Mouse (Mus musculus): Measurements from ENCODE around the gene Gm49333. TPM values are rescaled to one million over a fixed set of nuclear protein-coding genes. Genes with fewer than 3 reads are reported as not detected.

Gm49333 gene
- total RNA-seq (2021), result under 1 TPM in 1 of 2 experiments, not detected in 1; 0.16 TPM

DNA sequence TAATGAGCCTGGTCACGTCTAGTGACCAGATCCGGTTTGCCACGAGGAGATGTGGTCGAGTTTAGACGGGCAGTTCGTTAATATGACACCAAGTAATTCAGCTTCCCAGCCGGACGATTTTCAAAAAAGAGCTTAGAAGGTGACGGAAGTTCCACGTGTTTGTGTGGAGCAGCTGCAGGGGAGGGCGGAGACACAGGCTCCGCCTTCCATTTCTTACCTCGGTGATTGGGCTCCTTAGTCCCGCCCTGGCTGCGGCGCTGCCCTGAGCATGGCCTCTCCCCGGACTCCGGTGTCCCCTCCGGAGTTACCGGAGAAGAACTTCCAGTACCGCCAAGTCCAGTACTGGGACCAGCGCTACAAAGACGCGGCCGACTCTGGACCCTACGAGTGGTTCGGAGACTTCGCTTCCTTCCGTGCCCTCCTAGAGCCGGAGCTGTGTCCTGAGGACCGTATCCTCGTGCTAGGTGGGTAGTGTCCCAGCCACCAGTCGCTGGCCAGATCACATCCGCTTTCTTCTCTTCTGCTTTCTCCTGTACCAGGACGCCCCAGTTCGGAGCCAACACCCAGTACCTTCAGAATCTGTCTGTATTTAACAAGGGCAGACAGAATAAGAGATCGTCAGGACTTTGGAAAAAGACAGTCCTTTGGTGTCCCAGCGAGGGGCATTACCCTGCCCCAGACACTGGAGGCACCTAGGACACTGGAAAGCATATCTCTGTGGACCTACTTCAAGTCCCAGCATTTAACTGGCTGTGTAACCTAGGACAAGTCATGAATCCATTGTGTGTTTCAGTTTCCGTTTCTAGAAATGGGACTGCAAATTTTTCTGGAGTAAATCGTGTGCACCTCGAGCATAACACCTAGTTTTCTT lies at the start of gene Gm49333, which contains the start of the genes Eef1akmt4 and Alg3:
Gm49333 (plus strand) TSS at position 254 of the 871 bp plus-strand sequence.
Eef1akmt4 (plus strand) TSS at position 237 of the 871 bp plus-strand sequence.
Alg3 (minus strand) TSS at position 379 of the 871 bp plus-strand sequence.
- intact Hi-C loops (cut with DNase I), result loop anchor here (2.0 to 10.0 kb wide), 3 partner anchors 39 to 187 kb away; partner anchors contain the start of genes Abcc5, Dvl3 and Psmd2
- peak; percentile 83 for DNase-seq (ENCODE audit: low spot score)

GRCm38 (mm10) chr16:20565075-20565474 lies 46.3 kb upstream of the Gm49333 start:
- intact Hi-C loops (cut with DNase I), result loop anchor here (2.0 kb wide), 1 partner anchor 16 kb away; no protein-coding TSS in a partner anchor
- DNase-seq (ENCODE audit: low spot score), result no peak

DNA sequence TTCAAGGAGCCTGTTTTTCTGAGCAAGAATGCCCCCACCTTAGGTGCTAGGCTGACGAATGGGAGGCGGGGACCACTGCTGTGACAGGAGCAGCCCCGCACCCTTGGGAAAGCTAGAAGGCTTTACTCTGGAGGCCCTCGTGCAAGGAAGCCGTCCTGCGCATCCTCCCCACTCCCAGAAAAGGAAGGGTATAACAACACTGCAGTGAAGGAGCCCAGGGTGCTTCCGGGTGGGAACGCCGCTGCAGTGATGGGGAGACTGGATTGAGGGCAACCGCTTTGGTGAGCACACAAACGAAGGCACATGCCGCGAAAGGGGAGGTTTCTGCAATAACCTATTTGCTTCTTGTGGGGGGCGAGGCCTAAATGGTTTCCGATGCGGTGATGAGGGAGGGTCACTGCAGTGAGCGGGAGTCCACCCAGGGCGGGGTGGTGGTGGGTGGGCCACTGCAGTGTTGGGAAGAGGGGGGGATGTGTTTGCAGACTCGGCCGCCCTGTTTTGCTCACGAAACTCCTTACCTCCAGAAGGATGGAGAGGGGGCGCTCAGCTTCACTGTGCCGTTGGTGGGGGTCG lies 22.0 kb upstream of the Gm49333 start, which contains the start of gene Vwa5b2:
Vwa5b2 (plus strand) TSS at position 106 of the 573 bp plus-strand sequence.
- DNase-seq (ENCODE audit: low spot score), result no peak
- intact Hi-C loops (cut with DNase I), result no loop called here

DNA sequence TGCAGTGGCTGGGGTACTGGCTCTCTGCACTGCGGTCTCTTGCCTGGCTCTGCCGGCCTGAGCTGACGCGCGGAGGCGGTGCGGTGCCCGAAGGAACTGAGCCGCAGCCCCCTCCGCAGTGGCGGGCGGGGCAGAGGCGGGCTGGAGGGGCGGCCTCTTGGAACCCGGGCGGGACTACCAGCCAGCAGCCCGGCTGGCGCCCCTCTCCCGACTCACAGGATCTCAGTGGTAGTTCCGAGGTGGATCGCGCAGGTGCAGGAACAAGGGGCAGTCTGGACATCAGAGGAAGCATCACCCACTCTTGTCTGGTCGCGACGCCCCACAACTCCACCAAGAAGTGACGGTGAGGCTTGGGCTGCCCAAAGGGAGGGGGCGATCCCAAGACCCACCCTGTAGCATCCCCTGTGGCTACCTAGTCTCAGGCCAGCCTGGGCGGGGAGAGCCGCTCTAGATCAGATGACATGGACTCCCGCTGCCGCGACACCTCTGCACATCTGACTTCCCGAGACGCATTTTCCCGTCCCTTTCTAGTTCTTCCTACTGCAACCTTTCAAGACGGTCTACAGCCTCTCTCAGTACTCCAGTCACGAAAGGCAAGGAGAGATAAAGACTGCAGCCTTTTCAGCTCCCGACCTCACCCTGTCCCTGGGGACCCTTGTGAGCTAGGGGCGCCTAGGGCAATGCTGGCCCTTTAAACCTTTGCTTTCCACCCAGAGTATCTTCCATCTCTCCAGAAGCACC lies 21.3 kb upstream of the Gm49333 start:
- no peak for DNase-seq (ENCODE audit: low spot score)
- intact Hi-C loops (cut with DNase I), result no loop called here

GRCm38 (mm10) chr16:20590680-20591038 lies 20.8 kb upstream of the Gm49333 start:
- no peak for DNase-seq (ENCODE audit: low spot score)
- intact Hi-C loops (cut with DNase I), result no loop called here

DNA sequence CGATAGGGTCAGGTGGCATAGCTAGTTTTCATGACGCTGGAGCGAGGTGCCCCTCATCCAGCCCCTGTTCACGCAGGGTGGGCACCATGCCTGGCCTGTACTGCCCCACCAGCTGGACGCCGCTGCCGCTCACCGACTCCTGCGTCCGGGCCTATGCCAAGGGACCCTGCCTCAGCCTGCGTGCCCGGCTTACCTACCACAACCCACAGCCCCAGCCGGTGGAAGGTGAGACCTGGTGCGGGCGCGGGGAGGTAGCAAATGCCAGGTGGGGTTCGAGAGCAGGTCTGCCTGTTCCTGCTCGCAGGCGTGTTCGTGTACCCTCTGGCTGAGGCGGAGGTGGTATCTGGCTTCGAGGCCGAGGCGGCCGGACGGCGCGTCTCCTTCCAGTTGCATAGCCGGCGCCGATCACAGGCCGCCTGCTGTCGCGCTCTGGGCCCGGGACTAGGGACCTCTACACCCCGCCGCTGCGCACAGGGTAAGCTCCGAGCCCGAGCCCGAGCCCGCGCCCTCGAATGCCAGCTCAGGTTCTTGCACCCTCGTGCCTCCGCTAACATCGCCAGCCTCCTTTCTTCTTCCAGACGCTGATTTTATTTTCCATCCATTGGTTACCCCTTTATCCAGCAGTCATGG lies 20.2 kb upstream of the Gm49333 start:
- no peak for DNase-seq (ENCODE audit: low spot score)
- intact Hi-C loops (cut with DNase I), result no loop called here

GRCm38 (mm10) chr16:20595060-20595673 lies 16.2 kb upstream of the Gm49333 start:
- intact Hi-C loops (cut with DNase I), result no loop called here
- DNase-seq (ENCODE audit: low spot score), result no peak

- intact Hi-C loops (cut with DNase I), result no loop called here
These were observed 15.7 kb upstream of the Gm49333 start for GRCm38 (mm10) chr16:20595737-20596136.

GRCm38 (mm10) chr16:20596687-20597441 lies 14.5 kb upstream of the Gm49333 start:
- intact Hi-C loops (cut with DNase I), result no loop called here
- DNase-seq (ENCODE audit: low spot score), result no peak

More at GRCm38 (mm10) chr16:20595737-20596136, 15.7 kb upstream of the Gm49333 start:
- no peak for DNase-seq (ENCODE audit: low spot score)

DNA sequence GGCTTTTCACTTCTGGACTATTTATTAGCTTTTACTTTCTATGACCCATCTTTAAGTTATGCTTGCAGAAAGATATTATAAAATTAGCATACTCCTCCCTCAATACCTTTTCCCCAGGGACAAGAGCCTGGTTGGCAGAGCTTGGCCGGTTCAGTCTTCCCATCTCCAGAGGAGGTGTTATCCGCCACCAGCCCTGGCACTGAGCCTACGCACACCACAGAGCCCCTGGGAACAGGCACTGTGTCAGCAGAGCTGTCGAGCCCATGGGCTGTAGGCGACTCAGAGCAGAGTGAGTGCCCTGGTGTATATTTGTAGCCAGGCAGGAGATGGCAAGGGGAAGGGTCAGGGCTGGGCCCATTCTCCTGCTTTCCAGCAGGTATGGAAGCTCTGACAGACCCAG lies 10.9 kb upstream of the Gm49333 start:
- intact Hi-C loops (cut with DNase I), result no loop called here

GRCm38 (mm10) chr16:20604705-20605104 lies 6.7 kb upstream of the Gm49333 start:
- no peak for DNase-seq (ENCODE audit: low spot score)
- intact Hi-C loops (cut with DNase I), result no loop called here

More for the DNA sequence above, 10.9 kb upstream of the Gm49333 start:
- DNase-seq (ENCODE audit: low spot score), result no peak

DNA sequence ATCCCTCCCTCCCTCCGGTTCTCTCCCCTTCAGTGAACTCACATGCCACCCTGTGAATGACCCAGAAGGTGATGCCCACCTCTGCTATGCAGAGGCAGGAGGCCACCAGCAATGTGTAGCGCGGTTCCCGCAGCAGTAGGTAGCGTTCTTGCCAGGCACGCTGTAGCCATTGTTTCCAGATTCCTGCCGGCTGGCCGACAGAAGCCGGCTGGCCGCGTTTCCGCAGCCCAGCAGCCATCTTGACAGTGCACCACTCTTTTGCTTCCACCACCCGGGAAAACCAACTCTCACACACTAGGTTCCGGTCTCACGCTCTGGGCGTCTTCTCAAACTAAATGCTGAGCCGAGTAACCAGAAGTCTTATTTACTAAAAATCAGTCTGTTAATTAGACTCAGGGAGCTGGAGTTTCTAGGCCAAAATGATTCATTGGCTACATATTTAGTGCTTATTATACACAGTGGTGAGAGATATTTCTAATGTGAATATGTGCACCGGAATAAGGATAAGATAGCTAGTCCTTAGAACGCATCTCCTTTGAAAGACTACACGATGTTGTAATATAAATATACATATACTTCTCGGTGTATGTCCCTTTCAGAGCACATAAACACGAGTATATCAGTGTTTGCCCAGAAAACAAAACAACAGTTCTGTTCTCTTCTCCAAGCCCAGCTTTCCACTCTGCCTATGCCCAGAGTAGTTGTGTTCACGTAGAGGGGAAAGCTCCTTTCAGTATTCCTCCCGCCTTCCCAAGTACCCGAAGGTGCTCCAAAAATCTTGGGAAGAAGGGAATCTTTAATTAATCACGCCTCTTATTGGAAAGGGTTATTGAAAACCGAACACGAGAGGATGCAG lies 681 bp upstream of the Gm49333 start:
- intact Hi-C loops (cut with DNase I), result loop anchor here (2.0 to 10.0 kb wide), 3 partner anchors 40 to 186 kb away; partner anchors contain the start of genes Abcc5, Dvl3 and Psmd2
- DNase-seq (ENCODE audit: low spot score), result peak; percentile 33

DNA sequence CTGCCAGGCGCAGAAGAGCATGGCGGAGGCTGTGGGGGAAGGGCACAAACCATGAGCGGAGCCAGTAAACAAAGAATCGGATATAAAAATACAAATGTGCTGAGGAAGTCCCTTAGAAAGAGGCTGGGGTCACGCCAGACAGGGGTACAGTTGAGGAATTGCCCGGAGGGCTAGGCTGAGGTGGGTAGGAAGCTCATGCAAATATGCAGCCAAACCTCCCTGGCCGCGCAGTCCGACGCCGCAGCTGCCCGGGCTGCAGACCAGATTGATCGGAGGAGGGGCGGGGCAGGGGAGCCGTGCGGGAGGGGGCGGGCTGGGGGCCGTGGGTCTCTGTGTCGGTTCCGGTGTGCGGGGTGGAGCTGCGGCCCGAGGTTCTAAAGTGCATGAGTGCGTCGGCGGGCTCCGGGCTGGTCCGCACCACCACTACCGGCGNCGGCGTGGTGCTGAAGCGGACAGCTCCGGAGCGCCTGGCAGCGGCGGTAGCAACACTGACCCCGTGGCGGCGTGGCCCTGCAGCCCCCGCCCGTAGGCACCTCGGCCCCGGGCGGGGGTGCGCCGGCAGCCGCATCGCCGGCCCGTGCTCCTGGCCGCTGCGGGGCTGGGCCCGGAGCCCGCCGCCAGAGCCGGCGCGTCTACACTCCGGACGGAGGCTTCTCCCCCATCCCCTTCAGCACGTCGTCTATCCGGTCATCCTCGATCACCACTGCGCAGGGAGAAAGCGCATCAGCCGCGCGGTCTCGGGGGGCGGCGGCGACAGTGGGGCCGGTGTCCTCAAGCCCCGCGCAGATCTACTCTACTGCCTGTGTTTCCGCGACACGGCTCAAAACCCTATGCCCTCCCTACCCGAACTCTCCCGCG lies 8.4 kb downstream of the Gm49333 start:
- intact Hi-C loops (cut with DNase I), result loop anchor here (5.0 to 10.0 kb wide), 2 partner anchors 67 to 195 kb away; partner anchors contain the start of gene Abcc5
- no peak for DNase-seq (ENCODE audit: low spot score)

DNA sequence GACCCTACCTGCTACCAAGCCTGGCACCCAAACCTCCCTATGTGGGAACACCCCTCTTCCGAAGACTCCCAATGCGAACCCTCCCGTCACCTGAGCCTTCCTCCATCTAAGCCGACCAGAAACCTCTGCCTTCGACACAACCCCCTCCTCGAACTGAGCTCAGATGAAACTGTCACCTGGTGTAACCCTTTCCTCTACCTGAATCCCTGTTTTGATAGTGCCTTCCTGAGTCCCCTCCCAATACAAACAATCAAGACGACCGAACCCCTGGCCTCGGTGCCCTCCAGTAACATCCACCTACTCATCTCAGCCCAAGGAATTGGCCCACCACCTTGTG lies 9.0 kb downstream of the Gm49333 start:
- no peak for DNase-seq (ENCODE audit: low spot score)
- intact Hi-C loops (cut with DNase I), result no loop called here

GRCm38 (mm10) chr16:20620751-20621190 lies 9.4 kb downstream of the Gm49333 start:
- DNase-seq (ENCODE audit: low spot score), result no peak

GRCm38 (mm10) chr16:20621191-20621990 lies 10.0 kb downstream of the Gm49333 start, which contains the start of gene Camk2n2:
TSS of gene Camk2n2 (minus strand) at chr16:20621287.
- peak; percentile 47 for DNase-seq (ENCODE audit: low spot score)
- intact Hi-C loops (cut with DNase I), result no loop called here

More at GRCm38 (mm10) chr16:20620751-20621190, 9.4 kb downstream of the Gm49333 start:
- intact Hi-C loops (cut with DNase I), result no loop called here
